Mouse (Mus musculus) limb, embryonic 13.5 days (tissue): ENCODE measurements around the gene Clip3. TPM values are rescaled to one million over a fixed set of nuclear protein-coding genes. Genes with fewer than 3 reads are reported as not detected.

Experiments used
- ATAC-seq: fragments of 200-750 bp; cut with Nextera tagmentation; 2 replicates; pipeline ENCODE4 v1.8.0; 2017; ENCODE audit warnings: low read depth, moderate number of reproducible peaks, moderate TSS enrichment; ENCODE audit not compliant: low FRiP score
- H3K27ac ChIP-seq: fragments of 300-500 bp; sonication (generic); 2 replicates; pipeline ENCODE4 v1.5.1; 2015; ENCODE audit warnings: inconsistent platforms, mild to moderate bottlenecking, moderate library complexity
- H3K27me3 ChIP-seq: fragments of 300-500 bp; sonication (generic); 2 replicates; pipeline ENCODE4 v1.6.1; 2015; ENCODE audit warnings: mild to moderate bottlenecking, inconsistent platforms
- H3K36me3 ChIP-seq: fragments of 300-500 bp; sonication (generic); 2 replicates; pipeline ENCODE4 v1.6.1; 2015; ENCODE audit warnings: inconsistent platforms, mild to moderate bottlenecking, moderate library complexity
- H3K4me1 ChIP-seq: fragments of 300-500 bp; sonication (generic); 2 replicates; pipeline ENCODE4 v1.6.1; 2015; ENCODE audit warnings: inconsistent platforms
- H3K4me2 ChIP-seq: fragments of 300-500 bp; sonication (generic); replicated peaks from 2 replicates; pipeline ENCODE4 v1.6.1; 2015; ENCODE audit warnings: inconsistent platforms, mild to moderate bottlenecking, moderate library complexity
- H3K4me3 ChIP-seq: fragments of 300-500 bp; sonication (generic); 2 replicates; pipeline ENCODE4 v1.5.1; 2015; ENCODE audit warnings: moderate library complexity, mild to moderate bottlenecking, inconsistent platforms
- H3K9ac ChIP-seq: fragments of 300-500 bp; sonication (generic); 2 replicates; pipeline ENCODE4 v1.6.1; 2015; ENCODE audit warnings: mild to moderate bottlenecking, inconsistent platforms
- H3K9me3 ChIP-seq: fragments of 300-500 bp; sonication (generic); 2 replicates; pipeline ENCODE4 v1.6.1; 2016; ENCODE audit warnings: inconsistent platforms
- WGBS: fragments of 180-500 bp; shearing (Covaris S2); methylation state at CpG from one replicate; pipeline ENCODE4 v1.1.7; 2015; 5-methylcytosine and 5-hydroxymethylcytosine counted together
- polyA plus RNA-seq: library from polyadenylated mRNA; unstranded; fragments of >200 nt; fragmentation: Nextera tagmentation; extraction: Ambion mirVana; gene quantifications from 2 replicates; pipeline ENCODE4 v1.2.1, GENCODE M21; 2015

Clip3 gene
- polyA plus RNA-seq, 1 experiment from 2014 or later, result 51.5 TPM

GRCm38 (mm10) chr7:30321539-30322284 is 30.2 kb downstream of the Clip3 start, which contains the start of gene E130208F15Rik:
E130208F15Rik (plus strand) TSS chr7:30321740.
- peak; percentile 58 for ATAC-seq
- Histone ChIP-seq H3K27ac (peak within 1 kb of the TSS; percentile 90), H3K4me1 (peaks cover 15% of the 10 kb centered on the region), H3K4me3 (peak within 1 kb of the TSS; percentile 86), H3K4me2 (peak within 1 kb of the TSS; percentile 88), H3K9ac (peak within 1 kb of the TSS; percentile 88), H3K27me3 (no peaks in the 10 kb centered on the region), H3K9me3 (no peaks in the 10 kb centered on the region), H3K36me3 (peaks cover 28% of the 10 kb centered on the region)
- WGBS, result under 1% methylated on average over 63 of the region's 63 CpGs

GRCm38 (mm10) chr7:30322285-30322667 is 30.7 kb downstream of the Clip3 start:
- 0% methylated on average over 20 of the region's 20 CpGs for WGBS
- H3K9me3 ChIP-seq, result no peaks in the 10 kb centered on the region
- peak overlapping the region; percentile 88 for H3K4me2 ChIP-seq
- peaks cover 3% of the 10 kb centered on the region for H3K27me3 ChIP-seq
- peaks cover 23% of the 10 kb centered on the region for H3K36me3 ChIP-seq
- H3K4me3 ChIP-seq, result peak overlapping the region; percentile 86
- peaks cover 15% of the 10 kb centered on the region for H3K4me1 ChIP-seq
- peak; percentile 99 for ATAC-seq
- peak overlapping the region; percentile 88 for H3K9ac ChIP-seq
- H3K27ac ChIP-seq, result peak overlapping the region; percentile 90

- H3K9ac ChIP-seq, result peak overlapping the region; percentile 88
- peaks cover 15% of the 10 kb centered on the region for H3K4me1 ChIP-seq
- WGBS, result 39% methylated on average over 6 of the region's 6 CpGs
- H3K9me3 ChIP-seq, result no peaks in the 10 kb centered on the region
- ATAC-seq, result no peak
- H3K27ac ChIP-seq, result peak overlapping the region; percentile 90
- H3K4me3 ChIP-seq, result peak overlapping the region; percentile 86
- peaks cover 4% of the 10 kb centered on the region for H3K27me3 ChIP-seq
- peaks cover 17% of the 10 kb centered on the region for H3K36me3 ChIP-seq
- peak overlapping the region; percentile 88 for H3K4me2 ChIP-seq
Observed at GRCm38 (mm10) chr7:30322865-30323264, 31.3 kb downstream of the Clip3 start.

GRCm38 (mm10) chr7:30323795-30324194 is 32.3 kb downstream of the Clip3 start, which contains the start of gene Sdhaf1:
Sdhaf1 (minus strand) TSS chr7:30323895.
- WGBS, result 64% methylated on average over 3 of the region's 3 CpGs
- Histone ChIP-seq H3K27me3 (peaks cover 9% of the 10 kb centered on the region), H3K9me3 (no peaks in the 10 kb centered on the region), H3K4me2 (peak within 1 kb of the TSS; percentile 88), H3K36me3 (peaks cover 8% of the 10 kb centered on the region; the same call in 1 of the 2 replicates), H3K4me3 (peak within 1 kb of the TSS; percentile 86), H3K9ac (peak within 1 kb of the TSS; percentile 88), H3K4me1 (peaks cover 15% of the 10 kb centered on the region), H3K27ac (peak within 1 kb of the TSS; percentile 90)
- ATAC-seq, result no peak

GRCm38 (mm10) chr7:30324300-30324944 is 32.9 kb downstream of the Clip3 start:
- WGBS, result 84% methylated on average over 5 of the region's 5 CpGs
- no peaks in the 10 kb centered on the region for H3K9me3 ChIP-seq
- peaks cover 9% of the 10 kb centered on the region for H3K27me3 ChIP-seq
- no peak overlapping the region for H3K9ac ChIP-seq
- peaks cover 3% of the 10 kb centered on the region; the same call in 1 of the 2 replicates for H3K36me3 ChIP-seq
- H3K4me2 ChIP-seq, result no peak overlapping the region
- H3K27ac ChIP-seq, result no peak overlapping the region
- peaks cover 15% of the 10 kb centered on the region for H3K4me1 ChIP-seq
- H3K4me3 ChIP-seq, result no peak overlapping the region
- ATAC-seq, result no peak

- no peaks in the 10 kb centered on the region for H3K9me3 ChIP-seq
- no peak overlapping the region for H3K4me3 ChIP-seq
- WGBS, result 44% methylated on average over 2 of the region's 2 CpGs
- H3K27ac ChIP-seq, result no peak overlapping the region
- peaks cover 15% of the 10 kb centered on the region for H3K4me1 ChIP-seq
- H3K9ac ChIP-seq, result no peak overlapping the region
- H3K27me3 ChIP-seq, result peaks cover 9% of the 10 kb centered on the region
- H3K4me2 ChIP-seq, result no peak overlapping the region
- H3K36me3 ChIP-seq, result no peaks in the 10 kb centered on the region
- no peak for ATAC-seq
Observed at GRCm38 (mm10) chr7:30325364-30325763, 33.8 kb downstream of the Clip3 start.

GRCm38 (mm10) chr7:30326427-30326826 is 34.9 kb downstream of the Clip3 start:
- Histone ChIP-seq H3K4me3 (no peak overlapping the region), H3K27ac (no peak overlapping the region), H3K36me3 (no peaks in the 10 kb centered on the region), H3K9me3 (no peaks in the 10 kb centered on the region), H3K27me3 (peaks cover 9% of the 10 kb centered on the region), H3K4me2 (no peak overlapping the region), H3K4me1 (peaks cover 5% of the 10 kb centered on the region), H3K9ac (no peak overlapping the region)
- no peak for ATAC-seq

- peaks cover 10% of the 10 kb centered on the region for H3K27me3 ChIP-seq
- H3K4me3 ChIP-seq, result no peak overlapping the region
- H3K9ac ChIP-seq, result peak overlapping the region; percentile 43; the same call in 1 of the 2 replicates
- no peaks in the 10 kb centered on the region for H3K9me3 ChIP-seq
- no peak overlapping the region for H3K4me2 ChIP-seq
- H3K27ac ChIP-seq, result no peak overlapping the region
- peaks cover 5% of the 10 kb centered on the region; the same call in 1 of the 2 replicates for H3K4me1 ChIP-seq
- 65% methylated on average over 15 of the region's 15 CpGs for WGBS
- no peaks in the 10 kb centered on the region for H3K36me3 ChIP-seq
- no peak for ATAC-seq
Observed at GRCm38 (mm10) chr7:30327140-30327539, 35.6 kb downstream of the Clip3 start.

- Histone ChIP-seq H3K36me3 (no peaks in the 10 kb centered on the region), H3K4me1 (peaks cover 2% of the 10 kb centered on the region; the same call in 1 of the 2 replicates), H3K4me3 (no peak overlapping the region), H3K27ac (no peak overlapping the region), H3K9me3 (no peaks in the 10 kb centered on the region), H3K9ac (no peak overlapping the region), H3K27me3 (peaks cover 17% of the 10 kb centered on the region), H3K4me2 (no peak overlapping the region)
- ATAC-seq, result no peak
- WGBS, result 56% methylated on average over 10 of the region's 10 CpGs
Observed at GRCm38 (mm10) chr7:30328379-30328778, 36.9 kb downstream of the Clip3 start.

GRCm38 (mm10) chr7:30331887-30332286 is 40.4 kb downstream of the Clip3 start:
- H3K9ac ChIP-seq, result no peak overlapping the region
- no peak overlapping the region for H3K4me3 ChIP-seq

GRCm38 (mm10) chr7:30332622-30333259 is 41.2 kb downstream of the Clip3 start:
- Histone ChIP-seq H3K4me1 (peaks cover 6% of the 10 kb centered on the region; the same call in 1 of the 2 replicates), H3K27ac (no peak overlapping the region), H3K9me3 (no peaks in the 10 kb centered on the region), H3K27me3 (peaks cover 42% of the 10 kb centered on the region), H3K9ac (no peak overlapping the region), H3K4me2 (no peak overlapping the region), H3K36me3 (no peaks in the 10 kb centered on the region), H3K4me3 (no peak overlapping the region)
- 64% methylated on average over 18 of the region's 18 CpGs for WGBS
- ATAC-seq, result no peak

More at GRCm38 (mm10) chr7:30331887-30332286, 40.4 kb downstream of the Clip3 start:
- peak overlapping the region; percentile 41 for H3K4me2 ChIP-seq
- H3K9me3 ChIP-seq, result no peaks in the 10 kb centered on the region
- H3K27ac ChIP-seq, result no peak overlapping the region
- H3K4me1 ChIP-seq, result peaks cover 6% of the 10 kb centered on the region; the same call in 1 of the 2 replicates
- 8% methylated on average over 13 of the region's 13 CpGs for WGBS
- no peaks in the 10 kb centered on the region for H3K36me3 ChIP-seq
- ATAC-seq, result peak; percentile 86
- peaks cover 46% of the 10 kb centered on the region for H3K27me3 ChIP-seq

- H3K4me2 ChIP-seq, result no peak overlapping the region
- no peak overlapping the region for H3K27ac ChIP-seq
- H3K4me1 ChIP-seq, result peaks cover 6% of the 10 kb centered on the region; the same call in 1 of the 2 replicates
- peaks cover 38% of the 10 kb centered on the region for H3K27me3 ChIP-seq
- ATAC-seq, result no peak
- WGBS, result 47% methylated on average over 4 of the region's 4 CpGs
- H3K9me3 ChIP-seq, result no peaks in the 10 kb centered on the region
- no peaks in the 10 kb centered on the region for H3K36me3 ChIP-seq
- H3K9ac ChIP-seq, result no peak overlapping the region
- H3K4me3 ChIP-seq, result no peak overlapping the region
Observed at GRCm38 (mm10) chr7:30333436-30333835, 41.9 kb downstream of the Clip3 start.
